Mouse (Mus musculus): Measurements from ENCODE around the gene Acot8. TPM values are rescaled to one million over a fixed set of nuclear protein-coding genes. Genes with fewer than 3 reads are reported as not detected.

The Acot8 gene
- polyA plus RNA-seq, 1 experiment from 2014 or later = 16.5 TPM

GRCm38 (mm10) chr2:164777246-164778014, 27.3 kb downstream of the Acot8 start:
- Histone ChIP-seq H3K4me1 (no peaks in the 10 kb centered on the region; the same call in 1 of the 2 replicates), H3K4me3 (no peak overlapping the region), H3K27me3 (0 out of 2 replicates have a peak, but pooled peaks cover 4% of the 10 kb centered on the region), H3K4me2 (replicated peaks) (no peak overlapping the region), H3K36me3 (peaks cover 5% of the 10 kb centered on the region), H3K27ac (replicated peaks) (no peak overlapping the region), H3K9ac (replicated peaks) (no peak overlapping the region), H3K9me3 (no peaks in the 10 kb centered on the region)
- no peak for ATAC-seq (ENCODE audit: low FRiP score, low read depth)
- WGBS = 85% methylated on average over 30 of the region's 30 CpGs

GRCm38 (mm10) chr2:164776801-164777200, 27.9 kb downstream of the Acot8 start:
- Histone ChIP-seq H3K4me2 (replicated peaks) (no peak overlapping the region), H3K27ac (replicated peaks) (no peak overlapping the region), H3K36me3 (peaks cover 11% of the 10 kb centered on the region), H3K27me3 (0 out of 2 replicates have a peak, but pooled peaks cover 4% of the 10 kb centered on the region), H3K4me3 (no peak overlapping the region), H3K9ac (replicated peaks) (no peak overlapping the region), H3K4me1 (peaks cover 6% of the 10 kb centered on the region), H3K9me3 (no peaks in the 10 kb centered on the region)
- 70% methylated on average over 17 of the region's 17 CpGs for WGBS
- ATAC-seq (ENCODE audit: low FRiP score, low read depth) = no peak

- no peak overlapping the region for H3K4me2 ChIP-seq (replicated peaks)
- H3K27me3 ChIP-seq = 0 out of 2 replicates have a peak, but pooled peaks cover 4% of the 10 kb centered on the region
- H3K4me1 ChIP-seq = peaks cover 13% of the 10 kb centered on the region
- H3K9ac ChIP-seq (replicated peaks) = no peak overlapping the region
- no peak for ATAC-seq (ENCODE audit: low FRiP score, low read depth)
- H3K27ac ChIP-seq (replicated peaks) = no peak overlapping the region
- no peak overlapping the region for H3K4me3 ChIP-seq
- peaks cover 16% of the 10 kb centered on the region for H3K36me3 ChIP-seq
- 91% methylated on average over 6 of the region's 6 CpGs for WGBS
- no peaks in the 10 kb centered on the region for H3K9me3 ChIP-seq
These were observed 28.6 kb downstream of the Acot8 start for GRCm38 (mm10) chr2:164776130-164776529.

- Histone ChIP-seq H3K4me3 (no peak overlapping the region), H3K36me3 (peaks cover 16% of the 10 kb centered on the region), H3K27me3 (0 out of 2 replicates have a peak, but pooled peaks cover 4% of the 10 kb centered on the region), H3K27ac (replicated peaks) (no peak overlapping the region), H3K9ac (replicated peaks) (no peak overlapping the region), H3K9me3 (no peaks in the 10 kb centered on the region), H3K4me2 (replicated peaks) (no peak overlapping the region), H3K4me1 (peaks cover 25% of the 10 kb centered on the region)
- ATAC-seq (ENCODE audit: low FRiP score, low read depth) = no peak
- WGBS = 87% methylated on average over 5 of the region's 5 CpGs
These were observed 30.7 kb downstream of the Acot8 start for GRCm38 (mm10) chr2:164773989-164774364.

- H3K9ac ChIP-seq (replicated peaks) = no peak overlapping the region
- 79% methylated on average over 14 of the region's 14 CpGs for WGBS
- peaks cover 16% of the 10 kb centered on the region for H3K36me3 ChIP-seq
- H3K4me2 ChIP-seq (replicated peaks) = no peak overlapping the region
- no peaks in the 10 kb centered on the region for H3K9me3 ChIP-seq
- no peak overlapping the region; the same call in 1 of the 2 replicates for H3K27ac ChIP-seq (replicated peaks)
- peaks cover 25% of the 10 kb centered on the region for H3K4me1 ChIP-seq
- H3K27me3 ChIP-seq = 0 out of 2 replicates have a peak, but pooled peaks cover 4% of the 10 kb centered on the region
- H3K4me3 ChIP-seq = 0 out of 2 replicates have a peak overlapping the region, but pooled peaks have one; percentile 4
- no peak for ATAC-seq (ENCODE audit: low FRiP score, low read depth)
These were observed 31.3 kb downstream of the Acot8 start for GRCm38 (mm10) chr2:164773229-164773988.

GRCm38 (mm10) chr2:164771123-164771522, 33.6 kb downstream of the Acot8 start:
- Histone ChIP-seq H3K36me3 (peaks cover 38% of the 10 kb centered on the region), H3K9ac (replicated peaks) (peak overlapping the region; percentile 76), H3K27ac (replicated peaks) (no peak overlapping the region), H3K9me3 (no peaks in the 10 kb centered on the region), H3K4me1 (peaks cover 25% of the 10 kb centered on the region), H3K4me2 (replicated peaks) (peak overlapping the region; percentile 94), H3K4me3 (peak overlapping the region; percentile 94), H3K27me3 (no peaks in the 10 kb centered on the region)
- no peak for ATAC-seq (ENCODE audit: low FRiP score, low read depth)
- WGBS = 85% methylated on average over 8 of the region's 8 CpGs

- Histone ChIP-seq H3K9ac (replicated peaks) (peak overlapping the region; percentile 76), H3K9me3 (no peaks in the 10 kb centered on the region), H3K4me1 (peaks cover 25% of the 10 kb centered on the region), H3K27me3 (no peaks in the 10 kb centered on the region), H3K4me2 (replicated peaks) (peak overlapping the region; percentile 94), H3K36me3 (peaks cover 47% of the 10 kb centered on the region), H3K27ac (replicated peaks) (0 out of 2 replicates have a peak overlapping the region, but pooled peaks have one; percentile 30), H3K4me3 (peak overlapping the region; percentile 94)
- 6% methylated on average over 15 of the region's 15 CpGs for WGBS
- no peak for ATAC-seq (ENCODE audit: low FRiP score, low read depth)
These were observed 34.4 kb downstream of the Acot8 start for GRCm38 (mm10) chr2:164770279-164770678.

- peaks cover 52% of the 10 kb centered on the region for H3K36me3 ChIP-seq
- 0 out of 2 replicates have a peak within 1 kb of the TSS, but pooled peaks have one; percentile 30 for H3K27ac ChIP-seq (replicated peaks)
- peak; percentile 100 for ATAC-seq (ENCODE audit: low FRiP score, low read depth)
- peak within 1 kb of the TSS; percentile 76 for H3K9ac ChIP-seq (replicated peaks)
- 3% methylated on average over 53 of the region's 53 CpGs for WGBS
- peak within 1 kb of the TSS; percentile 94 for H3K4me2 ChIP-seq (replicated peaks)
- no peaks in the 10 kb centered on the region for H3K9me3 ChIP-seq
- H3K4me3 ChIP-seq = peak within 1 kb of the TSS; percentile 94
- no peaks in the 10 kb centered on the region for H3K27me3 ChIP-seq
- H3K4me1 ChIP-seq = peaks cover 25% of the 10 kb centered on the region
These were observed 35.2 kb downstream of the Acot8 start, which contains the start of gene Ube2c for GRCm38 (mm10) chr2:164769258-164770037. TSS of gene Ube2c (plus strand) at chr2:164769898.

DNA sequence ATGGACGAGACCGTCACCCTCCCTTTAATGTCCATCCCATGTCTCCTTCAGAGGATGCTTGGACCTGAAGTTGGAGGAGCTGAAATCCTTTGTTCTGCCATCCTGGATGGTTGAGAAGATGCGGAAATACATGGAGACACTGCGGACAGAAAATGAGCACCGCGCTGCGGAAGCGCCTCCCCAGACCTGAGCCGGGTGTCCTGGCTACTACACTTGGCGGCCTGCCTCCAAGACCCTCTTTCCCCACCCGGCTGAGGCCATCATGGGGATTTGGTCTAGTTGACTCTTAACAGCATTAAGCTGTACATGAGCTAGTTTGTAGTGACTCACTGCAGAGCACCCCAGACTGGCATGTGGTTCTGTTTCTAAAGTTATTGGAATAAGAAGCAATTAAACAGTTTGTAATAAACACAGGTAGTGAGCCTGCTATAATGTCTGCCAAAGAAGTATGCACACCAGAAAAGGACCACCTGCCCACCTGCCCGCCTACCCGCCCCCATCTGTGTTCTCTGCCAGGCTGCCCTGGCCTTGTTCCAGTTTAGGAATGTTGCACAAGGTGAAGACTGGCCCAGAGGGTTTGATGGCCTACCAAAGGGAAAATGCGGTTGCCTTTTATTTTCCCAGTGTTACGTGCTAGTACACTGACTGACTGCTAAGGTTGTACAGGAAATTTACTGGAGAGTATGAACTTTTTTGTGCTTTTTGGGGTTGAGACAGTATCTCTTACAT, 36.7 kb downstream of the Acot8 start:
- H3K36me3 ChIP-seq = peaks cover 61% of the 10 kb centered on the region
- ATAC-seq (ENCODE audit: low FRiP score, low read depth) = no peak

DNA sequence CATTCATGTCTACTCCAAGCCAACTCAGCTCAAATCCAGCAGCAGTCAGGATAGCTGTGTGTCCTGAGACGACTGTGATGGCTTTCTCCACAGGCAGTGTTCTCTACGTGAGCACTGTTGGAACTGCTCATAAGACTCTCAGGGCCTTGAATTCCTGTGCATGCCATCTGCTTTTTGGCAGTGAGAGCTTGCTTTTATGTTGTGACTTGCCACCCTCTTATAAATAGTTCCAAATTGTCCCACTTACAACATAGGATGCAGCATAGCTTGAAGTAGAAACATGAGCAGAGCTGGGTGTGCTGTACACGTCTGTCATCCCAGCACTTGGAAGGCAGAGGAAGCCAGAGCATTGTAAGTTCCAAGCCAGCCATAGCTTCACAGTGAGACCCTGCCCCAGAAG, 38.8 kb downstream of the Acot8 start:
- WGBS = 85% methylated on average over 3 of the region's 3 CpGs
- ATAC-seq (ENCODE audit: low FRiP score, low read depth) = no peak

More for the DNA sequence above, 36.7 kb downstream of the Acot8 start:
- Histone ChIP-seq H3K9ac (replicated peaks) (no peak overlapping the region), H3K4me1 (peaks cover 25% of the 10 kb centered on the region), H3K4me2 (replicated peaks) (no peak overlapping the region), H3K27ac (replicated peaks) (no peak overlapping the region), H3K27me3 (no peaks in the 10 kb centered on the region), H3K4me3 (no peak overlapping the region), H3K9me3 (no peaks in the 10 kb centered on the region)
- 95% methylated on average over 15 of the region's 15 CpGs for WGBS

GRCm38 (mm10) chr2:164762593-164762992, 42.1 kb downstream of the Acot8 start:
- Histone ChIP-seq H3K4me3 (no peak overlapping the region), H3K9me3 (no peaks in the 10 kb centered on the region), H3K4me2 (replicated peaks) (no peak overlapping the region), H3K27me3 (no peaks in the 10 kb centered on the region), H3K4me1 (no peaks in the 10 kb centered on the region), H3K27ac (replicated peaks) (no peak overlapping the region), H3K9ac (replicated peaks) (no peak overlapping the region), H3K36me3 (peaks cover 91% of the 10 kb centered on the region)
- no peak for ATAC-seq (ENCODE audit: low FRiP score, low read depth)
- 96% methylated on average over 7 of the region's 7 CpGs for WGBS

More for the DNA sequence above, 38.8 kb downstream of the Acot8 start:
- Histone ChIP-seq H3K9ac (replicated peaks) (no peak overlapping the region), H3K4me1 (peaks cover 10% of the 10 kb centered on the region), H3K27me3 (no peaks in the 10 kb centered on the region), H3K36me3 (peaks cover 66% of the 10 kb centered on the region), H3K27ac (replicated peaks) (no peak overlapping the region), H3K4me3 (no peak overlapping the region), H3K4me2 (replicated peaks) (no peak overlapping the region), H3K9me3 (no peaks in the 10 kb centered on the region)
